Mouse (Mus musculus): ENCODE data around the gene Gm21996. TPM values are rescaled to one million over a fixed set of nuclear protein-coding genes. Genes with fewer than 3 reads are reported as not detected.
"Not testable (repeated sequence)": the region's sequence is repeated elsewhere in the genome, so short reads cannot be mapped to it uniquely, and the experiment has no call there.

The Gm21996 gene
- polyA plus RNA-seq (2014; fragmentation: Nextera tagmentation; extraction: Ambion mirVana) = not detected in 2 replicates

- not testable (repeated sequence) for H3K27ac ChIP-seq (ENCODE audit: low read depth, low read length); H3K36me3 ChIP-seq (ENCODE audit: control insufficient read depth, insufficient read depth, low read length); H3K27me3 ChIP-seq (ENCODE audit: control insufficient read depth, insufficient read depth, low read length); DNase-seq (ENCODE audit: low spot score, missing footprints); H3K4me3 ChIP-seq (ENCODE audit: low read depth, low read length); H3K4me1 ChIP-seq (ENCODE audit: control insufficient read depth, insufficient read depth, low read length); H3K9ac ChIP-seq (ENCODE audit: low read length); ATAC-seq (ENCODE audit: low FRiP score); H3K9me3 ChIP-seq (ENCODE audit: control insufficient read depth, low read length); H3K4me2 ChIP-seq
- WGBS = no CpG with 5 or more reads among the region's 7 CpGs
Measured at GRCm38 (mm10) chrY:89745432-89745831, at the start of gene Gm21996. Gene Gm21996 (minus strand): TSS chrY:89745532.

All from midbrain, embryonic 11.5 days (tissue).